Mouse (Mus musculus) megakaryocyte, adult 5-6 weeks (primary cell): Measurements from ENCODE around the gene Pdzd4. TPM values are rescaled to one million over a fixed set of nuclear protein-coding genes. Genes with fewer than 3 reads are reported as not detected.

Experiments
- ATAC-seq: 2 replicates; pipeline ENCODE4 v1.8.0; 2016; ENCODE audit warnings: mild to moderate bottlenecking, inconsistent platforms; ENCODE audit not compliant: poor library complexity, severe bottlenecking
- total RNA-seq, 2 experiments: library from RNA; stranded (forward) in 1 of 2; stranded (reverse) in 1 of 2; fragments of 153-499, 151-499 nt in 1 of 2; fragments of 221-1000, 200-1000 nt in 1 of 2; gene quantifications; 2 replicates each; pipeline versions ENCODE4 v1.2.3 to v1.2.4; 2015 to 2017

Gene Pdzd4
- total RNA-seq, 2 experiments from 2014 or later = 1.7 to 5.1 TPM

DNA sequence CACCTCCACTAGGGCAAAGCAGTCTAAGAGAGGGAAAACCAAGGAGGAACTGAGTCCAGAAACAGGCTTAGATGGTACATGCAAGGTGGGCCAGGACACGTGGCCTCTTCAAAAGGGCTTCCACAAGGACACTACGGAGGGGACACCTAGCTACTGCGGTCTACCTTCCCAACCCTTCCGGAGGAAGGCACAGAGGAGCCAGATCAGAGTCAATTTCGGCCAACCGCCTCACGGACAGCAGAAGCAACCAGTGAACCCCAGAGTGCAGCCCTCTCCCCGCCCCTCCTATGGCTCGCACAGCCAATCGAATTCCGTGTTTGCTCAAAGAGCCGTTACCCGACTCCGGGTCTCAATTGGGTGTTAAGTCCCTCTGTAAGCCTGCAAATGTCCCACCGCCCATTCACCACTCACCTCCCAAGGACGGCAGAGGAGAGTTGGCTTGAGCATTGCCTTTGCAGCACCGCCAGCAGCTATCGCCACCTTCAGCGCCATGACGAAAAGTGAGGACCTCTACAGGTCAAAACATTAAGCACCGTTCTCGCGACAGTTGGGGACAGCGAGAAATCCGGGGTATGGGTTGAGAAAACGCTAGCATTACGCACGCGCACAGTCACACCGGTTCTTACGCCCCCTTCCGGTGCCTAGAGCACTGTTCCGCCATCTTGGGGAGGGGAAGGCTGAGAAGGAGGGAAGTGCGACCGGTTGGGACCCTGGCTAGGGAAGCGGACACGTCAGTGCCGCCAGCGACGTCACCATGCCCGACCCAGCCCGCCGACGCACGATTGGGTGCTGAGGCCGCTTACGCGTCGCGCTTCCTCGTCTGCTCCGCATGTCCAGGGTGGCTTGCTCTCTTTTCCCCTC lies 38.2 kb downstream of the Pdzd4 start, which contains the start of the genes Idh3g and Ssr4:
Gene Idh3g, minus strand, starts transcription at position 534 of the 861 bp plus-strand sequence.
Gene Ssr4, plus strand, starts transcription at position 665 of the 861 bp plus-strand sequence.
- ATAC-seq = peak; percentile 91

DNA sequence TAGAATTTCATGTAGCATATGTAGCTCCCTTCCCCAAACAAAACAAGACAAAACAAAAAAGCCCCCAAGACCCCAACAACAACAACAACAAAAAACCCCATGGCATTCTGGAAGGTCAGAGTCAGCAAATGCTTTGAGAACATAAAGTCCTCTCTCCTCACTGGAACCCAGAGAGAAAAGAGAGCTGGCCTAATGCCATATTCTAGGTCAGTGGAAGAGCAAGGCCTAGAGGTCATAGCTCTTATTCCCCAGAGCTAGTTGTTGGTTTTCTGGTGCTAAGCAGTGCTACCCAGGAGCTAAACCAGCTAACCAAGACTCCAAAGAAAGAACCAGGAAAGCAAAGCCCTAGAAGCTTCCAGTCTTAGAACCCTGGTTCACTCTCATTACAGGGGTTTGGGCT lies 39.1 kb downstream of the Pdzd4 start:
- no peak for ATAC-seq

DNA sequence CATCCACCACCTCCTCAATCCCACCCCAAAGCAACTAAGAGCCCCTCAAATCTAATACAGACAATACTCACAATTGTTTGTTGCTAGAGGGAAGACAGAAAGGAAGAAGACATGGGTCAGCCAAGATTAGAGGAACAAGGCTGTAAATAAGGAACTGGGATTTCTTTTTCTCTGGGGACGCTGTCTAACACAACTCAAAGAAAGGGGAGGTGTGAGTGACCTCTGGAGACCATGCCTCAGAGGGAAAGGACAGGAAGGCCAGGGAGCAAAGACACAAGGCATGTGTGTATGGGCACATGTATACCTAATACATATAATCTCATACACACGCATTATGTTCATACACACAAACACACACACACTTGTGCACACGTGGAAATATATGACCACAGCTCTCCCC lies 42.5 kb downstream of the Pdzd4 start:
- ATAC-seq = no peak

DNA sequence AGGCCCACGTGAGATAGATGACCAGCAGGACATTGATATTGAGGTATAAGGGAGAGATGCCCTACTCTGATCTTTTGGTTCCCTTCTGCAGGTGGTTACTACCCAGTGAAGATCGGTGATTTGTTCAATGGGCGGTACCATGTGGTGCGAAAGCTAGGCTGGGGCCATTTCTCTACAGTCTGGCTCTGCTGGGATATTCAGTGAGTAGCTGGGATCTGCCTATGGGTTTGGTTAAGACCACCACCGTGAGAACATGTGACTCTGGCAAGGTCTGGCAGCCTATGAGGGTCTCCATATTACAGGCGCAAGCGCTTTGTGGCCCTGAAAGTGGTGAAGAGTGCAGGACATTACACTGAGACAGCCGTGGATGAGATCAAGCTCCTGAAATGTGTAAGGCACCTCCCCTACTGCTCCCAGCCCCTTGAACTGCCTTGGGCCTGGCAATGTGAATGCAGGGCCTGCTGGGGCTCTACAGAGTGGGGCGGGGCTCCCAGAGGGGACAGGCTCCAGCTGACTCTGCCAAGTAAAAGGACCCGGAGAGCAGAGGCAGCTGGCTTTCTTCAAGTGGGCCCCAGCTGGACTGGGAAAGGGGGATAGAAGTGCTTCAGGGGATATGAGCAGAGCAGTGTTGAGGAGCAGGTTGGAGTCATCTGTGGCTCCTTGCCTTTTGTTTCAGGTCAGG lies 49.8 kb downstream of the Pdzd4 start:
- ATAC-seq = no peak

DNA sequence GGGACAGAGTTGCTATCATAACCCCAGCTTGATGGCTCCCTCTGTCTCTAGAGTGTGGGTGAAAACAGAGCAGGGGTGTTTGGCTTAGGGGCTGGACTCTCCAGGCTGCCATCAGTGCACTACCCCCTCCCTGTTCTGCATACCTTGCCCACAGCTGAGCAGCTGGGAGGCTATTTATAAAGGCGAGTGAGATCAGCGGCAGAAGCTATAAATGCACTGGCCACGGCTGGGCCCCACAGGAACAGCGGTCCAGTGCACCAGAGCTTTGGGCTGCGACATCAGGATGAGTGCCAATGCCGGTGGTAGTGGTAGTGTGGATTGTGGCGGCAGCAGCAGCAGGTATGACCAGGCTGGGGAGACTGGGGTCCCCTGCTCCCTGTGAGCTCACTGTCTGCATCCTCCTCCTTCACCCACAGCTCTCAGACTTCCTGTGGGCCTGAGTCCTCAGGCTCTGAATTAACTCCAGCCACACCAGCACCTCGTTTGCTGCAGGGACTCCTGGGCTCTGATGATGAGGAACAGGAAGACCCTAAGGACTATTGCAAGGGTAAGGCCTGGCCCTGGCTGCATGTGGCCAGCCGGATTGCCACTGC lies 50.5 kb downstream of the Pdzd4 start, which contains the start of gene Srpk3:
Gene Srpk3, plus strand, starts transcription at position 238 of the 593 bp plus-strand sequence.
- no peak for ATAC-seq

DNA sequence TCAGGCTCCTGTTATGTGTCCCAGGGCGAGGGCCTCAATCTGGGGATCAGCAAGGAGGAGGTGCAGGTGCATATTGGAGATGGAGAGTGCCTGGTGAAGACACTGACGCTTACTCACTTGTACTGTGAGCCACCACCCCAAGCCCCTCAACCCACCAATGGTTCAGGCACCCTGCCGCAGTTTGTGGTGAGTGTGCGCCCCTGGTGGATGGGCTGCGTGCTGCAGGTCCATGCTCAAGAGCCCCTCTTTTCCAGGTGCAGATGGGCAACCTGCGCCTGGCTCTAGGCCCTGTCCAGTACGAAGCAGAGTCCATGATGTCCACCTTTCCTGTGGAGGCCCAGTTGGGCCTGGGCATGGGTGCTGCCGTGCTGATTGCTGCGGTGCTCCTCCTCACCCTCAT lies 57.5 kb downstream of the Pdzd4 start:
- no peak for ATAC-seq

DNA sequence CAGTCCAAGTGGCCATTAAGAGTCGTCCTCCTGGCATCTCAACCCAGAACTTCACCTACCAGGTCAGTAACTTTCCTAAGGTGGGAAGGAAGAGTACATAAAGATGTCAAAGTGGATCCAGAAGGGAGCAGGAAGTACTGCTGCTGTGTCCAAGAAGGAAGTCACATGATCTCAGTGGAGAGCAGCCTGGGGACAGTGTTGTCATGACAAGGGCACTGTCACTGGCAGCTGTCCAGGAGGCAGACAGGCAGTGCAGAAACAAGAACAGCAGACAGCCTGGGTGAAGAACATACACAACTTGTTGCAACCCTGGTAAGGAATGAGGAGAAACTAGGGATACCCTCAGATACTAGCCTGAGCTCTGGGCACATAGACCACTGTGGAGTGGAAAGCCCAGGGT lies 59.5 kb downstream of the Pdzd4 start:
- peak; percentile 87 for ATAC-seq

DNA sequence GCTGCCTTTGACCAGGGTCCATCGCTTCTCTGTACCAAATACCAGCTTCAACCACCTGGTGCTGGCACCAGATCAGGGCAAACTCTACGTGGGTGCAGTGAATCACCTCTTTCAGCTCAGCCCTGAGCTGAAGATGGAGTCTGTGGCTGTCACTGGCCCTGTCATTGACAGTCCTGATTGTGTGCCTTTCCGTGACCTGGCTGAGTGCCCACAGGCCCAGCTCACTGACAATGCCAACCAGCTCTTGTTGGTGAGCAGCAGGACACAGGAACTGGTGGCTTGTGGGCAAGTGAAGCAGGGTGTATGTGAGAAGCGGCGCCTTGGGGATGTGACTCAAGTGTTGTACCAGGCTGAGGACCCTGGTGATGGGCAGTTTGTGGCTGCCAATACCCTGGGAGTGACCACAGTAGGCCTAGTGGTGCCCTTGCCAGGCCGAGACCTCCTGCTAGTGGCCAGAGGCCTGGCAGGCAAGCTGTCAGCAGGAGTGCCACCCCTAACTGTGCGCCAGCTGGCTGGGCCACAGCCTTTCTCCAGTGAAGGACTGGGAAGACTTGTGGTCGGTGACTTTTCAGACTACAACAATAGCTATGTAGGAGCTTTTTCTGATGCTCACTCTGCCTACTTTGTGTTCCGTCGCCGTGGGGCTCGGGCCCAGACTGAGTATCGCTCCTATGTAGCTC lies 66.0 kb downstream of the Pdzd4 start:
- no peak for ATAC-seq

DNA sequence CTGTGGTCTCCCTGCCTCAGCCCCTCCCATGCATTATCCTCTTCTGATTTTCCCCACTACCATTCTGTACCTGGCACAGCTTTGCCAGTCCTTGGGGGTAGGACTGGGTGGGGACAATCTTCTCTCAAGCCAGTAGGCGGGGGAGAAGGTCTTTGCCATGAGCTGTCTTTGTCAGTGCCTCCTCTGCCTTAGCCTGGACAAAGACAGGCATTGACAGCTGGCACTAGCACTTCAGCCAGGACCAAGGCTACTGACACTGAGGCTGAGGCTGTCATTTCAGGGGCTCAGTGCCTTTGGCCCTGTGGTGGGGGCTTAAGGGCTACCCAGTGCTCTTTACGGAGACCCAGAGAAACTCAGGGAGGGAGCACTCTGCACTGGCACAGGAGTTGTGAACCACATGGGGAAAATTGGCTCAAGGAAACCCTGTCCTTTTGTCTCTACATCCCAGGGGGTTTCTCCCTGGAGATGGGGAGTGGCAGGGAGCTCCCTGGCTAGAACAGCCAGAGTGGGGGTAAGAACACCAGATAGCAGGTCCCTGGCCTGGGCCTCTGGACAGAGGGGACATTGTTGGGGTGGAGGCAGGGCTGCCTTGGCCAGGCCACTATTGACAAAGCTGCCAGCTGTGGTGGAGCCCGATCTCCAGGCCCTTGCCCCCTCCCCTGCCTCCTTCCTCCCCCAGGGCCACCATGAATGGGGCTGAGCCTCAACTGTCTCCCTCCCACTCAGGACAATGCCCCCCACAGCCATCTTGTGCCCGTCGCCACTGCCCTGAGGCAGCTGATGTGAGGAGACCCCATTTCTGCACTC lies 68.2 kb downstream of the Pdzd4 start, which contains the start of gene Plxnb3:
Gene Plxnb3, plus strand, starts transcription at position 757 of the 807 bp plus-strand sequence.
- no peak for ATAC-seq

DNA sequence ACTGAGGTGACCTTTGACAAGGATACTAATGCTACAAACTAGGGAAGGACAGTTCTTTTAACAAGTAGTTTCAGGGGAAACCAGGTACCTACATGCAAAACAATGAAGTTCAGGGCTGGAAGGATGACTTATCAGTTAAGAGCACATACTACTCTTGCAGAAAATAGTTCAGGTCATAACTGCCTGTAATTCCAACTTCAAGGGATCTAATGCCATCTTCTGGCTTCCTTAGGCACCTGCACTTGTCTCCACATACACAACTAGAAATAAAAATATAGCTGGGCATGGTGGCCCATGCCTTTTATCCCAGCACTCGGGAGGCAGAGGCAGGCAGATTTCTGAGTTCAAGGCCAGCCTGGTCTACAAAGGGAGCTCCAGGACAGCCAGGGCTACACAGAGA lies 75.8 kb downstream of the Pdzd4 start:
- ATAC-seq = no peak

DNA sequence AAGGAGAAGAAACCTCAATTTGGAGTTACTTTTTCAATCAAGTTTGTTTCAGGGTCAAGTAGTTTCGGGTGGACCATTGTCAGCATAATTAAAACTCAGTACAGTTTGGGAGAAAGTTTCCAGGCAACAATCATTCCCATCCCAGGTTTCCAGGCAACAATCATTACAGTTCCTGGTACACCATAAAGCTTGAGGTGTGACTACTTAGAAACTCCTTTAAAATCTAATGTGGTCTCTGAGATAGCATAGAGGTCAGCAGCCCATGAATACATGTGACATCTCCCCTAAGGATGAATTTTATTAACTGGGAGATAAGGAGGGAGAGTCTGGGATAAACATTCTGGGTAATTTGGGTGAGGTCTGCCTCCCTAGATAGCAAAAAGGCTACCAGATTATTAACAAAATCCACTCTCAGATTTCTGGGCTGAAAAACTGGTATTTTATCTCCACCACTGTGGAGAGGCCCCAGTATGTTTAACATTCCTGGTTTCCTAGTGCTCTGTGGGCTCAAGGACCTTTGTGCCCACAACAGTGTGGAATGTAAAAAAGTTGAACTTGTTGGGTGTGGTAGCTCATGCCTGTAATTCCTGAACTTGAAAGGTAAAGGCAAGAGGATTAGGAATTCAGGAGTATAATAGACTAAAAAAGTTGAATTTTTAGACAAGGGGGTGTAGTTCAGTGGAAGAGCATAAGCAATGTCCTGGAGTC lies 79.8 kb downstream of the Pdzd4 start:
- no peak for ATAC-seq

Other genes starting within 250 kb of the Pdzd4 start
- gene Dusp9, start 185.6 kb downstream of the Pdzd4 start, total RNA-seq (2015) = 0.11 and 0.13 TPM in 2 replicates
- gene Dusp9, start 185.6 kb downstream of the Pdzd4 start, total RNA-seq (2017) = 0.16 TPM in 1 of 2 replicates, not detected in the other
- gene Pnck, start 164.9 kb downstream of the Pdzd4 start, total RNA-seq (2015) = 0.59 TPM in 1 of 2 replicates, not detected in the other
- not detected in 2 replicates for gene Pnck, start 164.9 kb downstream of the Pdzd4 start, total RNA-seq (2017)
- not detected in 2 replicates for gene Slc6a8, start 151.8 kb downstream of the Pdzd4 start, total RNA-seq (2015)
- gene Slc6a8, start 151.8 kb downstream of the Pdzd4 start, total RNA-seq (2017) = 1.1 TPM in 1 of 2 replicates, not detected in the other
- gene Bcap31, start 108.8 kb downstream of the Pdzd4 start, total RNA-seq (2015) = 211 and 214 TPM in 2 replicates
- gene Bcap31, start 108.8 kb downstream of the Pdzd4 start, total RNA-seq (2017) = 157 and 173 TPM in 2 replicates
- gene Abcd1, start 108.4 kb downstream of the Pdzd4 start, total RNA-seq (2015) = 80.0 and 82.4 TPM in 2 replicates
- gene Abcd1, start 108.4 kb downstream of the Pdzd4 start, total RNA-seq (2017) = 32.7 and 35.7 TPM in 2 replicates
- gene Plxnb3, start 67.9 kb downstream of the Pdzd4 start, total RNA-seq (2015) = 0.14 TPM in 1 of 2 replicates, not detected in the other
- gene Plxnb3, start 67.9 kb downstream of the Pdzd4 start, total RNA-seq (2017) = 0.04 and 0.29 TPM in 2 replicates
- gene Srpk3, start 50.6 kb downstream of the Pdzd4 start, total RNA-seq (2015) = not detected in 2 replicates
- gene Srpk3, start 50.6 kb downstream of the Pdzd4 start, total RNA-seq (2017) = 0.45 TPM in 1 of 2 replicates, not detected in the other
- 277 and 286 TPM in 2 replicates for gene Idh3g, start 38.1 kb downstream of the Pdzd4 start, total RNA-seq (2015)
- gene Idh3g, start 38.1 kb downstream of the Pdzd4 start, total RNA-seq (2017) = 154 and 172 TPM in 2 replicates
- 250 and 261 TPM in 2 replicates for gene Ssr4, start 37.9 kb downstream of the Pdzd4 start, total RNA-seq (2015)
- gene Ssr4, start 37.9 kb downstream of the Pdzd4 start, total RNA-seq (2017) = 127 and 142 TPM in 2 replicates
- gene Avpr2, start 67.1 kb upstream of the Pdzd4 start, total RNA-seq (2015) = not detected in 2 replicates
- gene Avpr2, start 67.1 kb upstream of the Pdzd4 start, total RNA-seq (2017) = 0.12 and 0.33 TPM in 2 replicates
- gene L1cam, start 71.1 kb upstream of the Pdzd4 start, total RNA-seq (2015) = 49.8 and 51.5 TPM in 2 replicates
- 21.3 and 34.5 TPM in 2 replicates for gene L1cam, start 71.1 kb upstream of the Pdzd4 start, total RNA-seq (2017)
- 67.6 and 69.7 TPM in 2 replicates for gene Arhgap4, start 96.9 kb upstream of the Pdzd4 start, total RNA-seq (2015)
- 98.9 and 119 TPM in 2 replicates for gene Arhgap4, start 96.9 kb upstream of the Pdzd4 start, total RNA-seq (2017)
- 51.7 and 59.9 TPM in 2 replicates for gene Naa10, start 97.0 kb upstream of the Pdzd4 start, total RNA-seq (2015)
- 79.4 and 93.7 TPM in 2 replicates for gene Naa10, start 97.0 kb upstream of the Pdzd4 start, total RNA-seq (2017)
- 11.3 and 13.5 TPM in 2 replicates for gene Renbp, start 105.9 kb upstream of the Pdzd4 start, total RNA-seq (2015)
- 23.1 and 34.4 TPM in 2 replicates for gene Renbp, start 105.9 kb upstream of the Pdzd4 start, total RNA-seq (2017)
- gene Hcfc1, start 141.4 kb upstream of the Pdzd4 start, total RNA-seq (2015) = 108 and 109 TPM in 2 replicates
- gene Hcfc1, start 141.4 kb upstream of the Pdzd4 start, total RNA-seq (2017) = 52.5 and 67.7 TPM in 2 replicates
- gene Irak1, start 198.9 kb upstream of the Pdzd4 start, total RNA-seq (2015) = 46.4 and 55.3 TPM in 2 replicates
- gene Irak1, start 198.9 kb upstream of the Pdzd4 start, total RNA-seq (2017) = 32.3 and 46.0 TPM in 2 replicates